Mouse (Mus musculus): ENCODE results near the gene Tmem63a.

Tmem63a gene

DNA sequence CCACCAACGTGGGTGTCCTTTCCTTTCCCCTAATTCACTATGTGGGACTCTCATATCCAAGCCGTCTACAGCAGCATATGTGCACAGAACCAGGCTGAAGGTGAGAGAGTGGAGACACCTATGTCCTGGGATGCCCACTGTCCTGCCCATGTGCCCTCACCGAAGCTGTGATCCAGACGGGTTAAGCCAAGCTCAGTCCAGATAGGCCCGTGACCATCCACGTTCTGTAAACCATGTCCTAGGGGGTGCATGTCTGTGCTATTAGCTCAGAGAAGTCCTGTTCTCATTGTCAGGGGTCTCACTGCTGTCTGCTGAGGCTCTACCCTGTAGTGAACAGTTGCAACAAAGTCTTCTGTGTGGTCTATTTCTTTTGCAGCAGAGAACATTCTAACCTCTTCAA lies 65.7 kb downstream of the Tmem63a start:
- in situ Hi-C loops (cut with MboI; ENCODE audit: low sequenced_read_pairs) = no loop called here

DNA sequence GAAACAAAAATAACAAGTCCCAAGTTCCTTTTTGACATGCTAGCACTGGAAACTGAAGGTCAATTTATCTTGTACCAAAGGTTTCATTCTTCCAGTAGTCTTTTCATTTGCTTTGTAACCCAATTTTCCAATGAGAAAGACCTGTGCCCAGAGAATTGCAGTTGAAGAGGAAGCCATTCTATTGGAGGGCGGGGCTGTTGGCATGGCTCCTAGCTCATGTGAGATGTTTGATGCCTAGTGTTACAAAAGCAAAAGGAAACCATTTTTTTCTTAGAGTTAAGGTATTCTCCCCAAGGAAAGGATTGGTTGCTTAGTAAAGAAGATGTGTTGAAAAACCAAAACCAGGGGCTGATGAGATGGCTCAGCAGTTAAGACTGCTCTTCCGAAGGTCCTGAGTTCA lies 66.1 kb downstream of the Tmem63a start:
- in situ Hi-C loops (cut with MboI; ENCODE audit: low sequenced_read_pairs) = no loop called here

DNA sequence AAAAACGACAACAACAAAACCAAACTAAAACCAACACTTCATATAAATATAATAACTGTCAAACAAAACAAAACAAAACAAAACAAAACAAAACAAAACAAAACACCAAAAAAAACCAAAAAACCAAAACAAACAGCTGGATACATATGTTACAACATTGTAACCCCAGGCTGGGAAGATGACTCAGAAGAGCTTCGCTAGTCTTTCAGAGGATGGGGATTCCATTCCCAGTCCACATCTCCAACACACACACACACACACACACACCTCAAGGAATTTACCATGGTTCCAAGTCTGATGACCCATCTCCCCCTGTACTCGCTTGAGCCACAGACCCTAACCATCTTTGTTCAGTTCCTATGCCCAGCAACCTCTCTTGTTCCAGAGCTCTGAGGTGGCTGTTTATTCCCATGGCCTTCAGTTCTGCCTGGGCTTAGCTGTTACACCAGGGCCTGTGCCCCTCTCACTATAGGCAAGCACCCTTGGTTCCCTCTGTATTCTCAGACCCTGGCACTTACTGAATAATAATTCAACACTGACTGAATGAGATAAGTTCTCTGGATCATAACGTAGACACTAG lies 67.0 kb downstream of the Tmem63a start:
- in situ Hi-C loops (cut with MboI; ENCODE audit: low sequenced_read_pairs) = no loop called here

DNA sequence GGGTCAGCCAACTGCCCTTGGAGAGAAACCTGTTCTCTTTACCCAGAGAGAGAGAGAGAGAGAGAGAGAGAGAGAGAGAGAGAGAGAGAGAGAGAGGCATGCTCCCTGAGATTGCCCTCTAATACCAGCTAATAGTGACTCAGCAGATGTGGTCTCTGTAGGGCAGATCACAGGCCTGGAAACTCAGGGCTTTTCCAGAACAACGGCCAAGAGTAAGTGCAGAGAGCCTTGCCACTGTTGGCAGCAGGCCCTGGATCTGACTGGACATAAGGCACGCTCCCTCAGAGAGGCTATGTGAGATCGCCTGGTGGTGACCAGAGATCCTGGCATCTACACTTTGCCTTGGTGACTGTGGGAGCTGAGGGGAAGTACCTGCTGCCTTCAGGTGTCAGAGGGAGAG lies 67.6 kb downstream of the Tmem63a start:
- in situ Hi-C loops (cut with MboI; ENCODE audit: low sequenced_read_pairs) = no loop called here

DNA sequence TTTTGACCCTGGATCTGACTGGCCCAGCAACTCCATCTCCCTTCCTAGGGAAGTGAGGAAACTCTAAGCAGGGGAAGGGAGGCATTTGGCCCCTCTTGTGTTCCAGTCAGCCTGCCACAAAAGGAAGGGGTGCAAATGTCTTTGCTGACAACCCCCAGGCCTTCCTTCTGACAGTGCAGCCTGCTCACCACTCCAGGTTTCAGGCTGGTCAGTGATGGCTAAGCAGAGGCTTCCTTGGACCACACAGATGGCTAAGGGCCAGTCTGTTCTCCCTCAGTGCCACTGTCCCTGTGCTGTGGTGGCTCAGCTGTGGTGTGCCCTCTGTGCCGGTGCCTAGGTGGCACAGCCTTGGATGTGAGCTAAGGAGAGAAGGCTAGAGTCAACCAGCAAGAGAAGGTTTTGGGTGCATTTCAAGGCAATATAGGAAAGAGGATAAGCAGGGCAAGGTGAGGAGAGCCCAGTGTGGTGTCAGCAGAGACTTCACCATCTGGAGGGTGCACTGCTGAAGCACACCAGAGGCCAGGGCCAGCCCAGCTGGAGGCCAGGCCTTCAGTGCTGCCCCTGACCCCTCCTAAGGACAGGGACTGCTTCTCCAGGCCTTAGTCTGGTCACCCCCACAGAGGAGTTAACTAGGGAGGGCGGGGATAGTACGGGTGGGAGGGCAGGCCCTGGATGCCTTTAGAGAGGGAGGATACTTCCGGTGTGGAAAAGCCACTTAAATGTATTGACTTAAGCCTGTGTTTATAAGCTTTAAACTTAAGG lies 68.2 kb downstream of the Tmem63a start:
- in situ Hi-C loops (cut with MboI; ENCODE audit: low sequenced_read_pairs) = no loop called here

DNA sequence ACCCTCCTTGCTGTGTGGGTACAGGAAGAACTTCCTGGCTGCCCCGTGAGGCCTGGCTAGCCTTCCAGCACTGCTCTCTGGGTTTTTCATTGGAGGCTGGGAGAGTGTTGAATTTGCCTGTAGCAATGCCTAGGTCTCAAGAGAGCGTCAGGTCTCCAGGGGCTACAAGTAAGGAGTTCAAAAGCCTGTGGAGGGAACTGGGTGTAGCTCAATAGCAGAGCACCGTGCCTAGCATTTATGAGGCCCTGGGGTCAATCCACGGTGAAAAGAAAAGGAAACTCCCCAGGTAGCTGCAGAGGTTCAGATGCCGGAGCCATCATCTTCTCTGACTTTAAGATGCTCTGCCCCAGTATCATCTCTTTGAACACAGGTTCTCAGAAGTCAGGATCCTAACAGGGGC lies 69.5 kb downstream of the Tmem63a start:
- in situ Hi-C loops (cut with MboI; ENCODE audit: low sequenced_read_pairs) = no loop called here

DNA sequence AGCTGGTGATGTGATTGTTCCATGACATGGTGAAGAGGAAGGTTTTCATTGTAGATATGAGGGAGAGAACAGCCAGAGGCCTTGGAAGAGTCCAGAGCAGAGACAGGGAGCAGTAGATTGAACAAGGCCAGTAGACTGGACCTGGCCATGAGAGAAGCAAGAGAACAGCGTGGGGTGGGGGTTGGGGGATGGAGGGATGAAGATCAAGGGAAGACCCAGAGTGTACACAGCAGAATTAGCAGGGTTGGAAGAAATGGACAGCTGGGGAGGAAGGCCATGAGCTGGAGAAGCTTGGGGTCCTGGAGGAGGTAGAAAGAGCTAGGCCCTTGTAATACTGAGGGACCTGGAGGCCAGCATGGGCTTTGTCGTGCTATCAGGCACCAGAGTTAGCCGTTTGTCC lies 70.3 kb downstream of the Tmem63a start:
- in situ Hi-C loops (cut with MboI; ENCODE audit: low sequenced_read_pairs) = no loop called here

DNA sequence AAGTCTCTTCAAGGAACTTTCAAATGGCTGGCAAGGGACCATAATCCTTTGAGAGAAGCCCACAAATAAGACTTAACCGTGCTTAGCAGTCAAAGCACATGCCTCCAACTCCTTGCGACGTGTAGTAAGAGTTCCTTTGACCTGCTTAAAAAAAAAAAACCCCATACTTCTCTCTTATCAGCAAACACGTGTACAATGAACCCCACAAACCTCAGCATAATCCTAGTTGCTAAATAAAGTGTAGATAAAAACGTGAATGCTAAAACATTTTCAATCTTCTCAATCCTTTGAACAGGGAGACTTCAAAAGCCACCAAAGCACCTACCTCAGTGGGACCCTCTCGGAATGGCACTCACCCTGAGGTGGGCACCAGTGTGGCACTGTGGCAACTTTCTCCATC lies 71.3 kb downstream of the Tmem63a start:
- in situ Hi-C loops (cut with MboI; ENCODE audit: low sequenced_read_pairs) = no loop called here

DNA sequence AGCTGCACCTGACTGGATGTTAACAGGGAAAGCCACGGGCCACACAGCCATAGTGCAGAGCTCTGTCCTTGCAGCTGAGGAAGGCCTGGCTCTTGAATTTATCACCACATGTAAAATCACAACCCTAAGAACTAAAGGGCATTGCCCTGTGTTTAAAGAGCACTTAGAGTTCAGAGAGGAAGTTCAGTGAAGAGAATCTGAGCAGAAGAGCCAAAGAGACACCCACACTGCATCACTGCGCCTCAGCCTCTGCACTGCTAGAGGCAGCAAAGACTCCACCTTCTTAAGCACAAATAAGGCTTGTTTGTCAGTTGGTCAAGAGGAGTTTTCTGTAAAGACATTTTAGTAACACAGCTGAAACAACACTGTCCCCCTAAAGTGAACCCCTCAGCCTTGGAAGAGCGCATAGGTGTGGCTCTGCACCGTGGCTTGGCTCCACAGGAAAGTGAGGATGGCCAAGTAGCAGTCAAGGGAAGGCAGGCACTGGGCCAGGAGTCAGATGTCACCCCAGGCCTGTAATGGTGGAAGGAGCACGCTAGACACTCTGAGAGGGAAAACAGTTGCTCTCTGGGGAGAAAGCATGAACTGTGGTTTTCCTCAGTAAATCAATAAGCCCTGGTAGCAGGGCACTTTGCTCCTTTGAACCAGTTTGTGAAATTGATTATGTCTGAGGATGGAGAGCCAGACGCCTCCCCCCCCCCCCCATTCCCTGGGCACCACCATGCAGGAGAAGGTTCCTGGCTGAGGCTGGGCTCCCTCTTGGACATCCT lies 72.8 kb downstream of the Tmem63a start:
- in situ Hi-C loops (cut with MboI; ENCODE audit: low sequenced_read_pairs) = no loop called here

DNA sequence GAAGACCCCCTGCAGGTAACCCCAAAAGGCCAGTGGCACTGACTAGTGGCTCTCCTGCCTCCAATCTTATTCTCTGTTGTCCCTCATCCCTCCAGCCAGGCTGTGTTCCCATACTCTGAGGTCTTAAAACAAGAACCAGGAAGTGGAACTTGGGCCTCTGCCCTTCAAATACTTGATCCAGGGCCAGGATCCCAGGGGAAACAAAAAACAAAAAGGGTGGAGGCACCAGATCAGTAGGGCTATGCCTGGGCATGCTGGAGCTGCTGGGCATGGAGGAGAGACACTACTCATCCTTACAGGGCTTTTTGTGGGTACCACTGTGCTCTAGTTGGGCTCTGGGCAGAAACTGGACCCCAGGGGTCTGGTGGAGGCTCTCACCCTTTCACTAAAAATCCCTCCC lies 73.4 kb downstream of the Tmem63a start:
- in situ Hi-C loops (cut with MboI; ENCODE audit: low sequenced_read_pairs) = no loop called here

DNA sequence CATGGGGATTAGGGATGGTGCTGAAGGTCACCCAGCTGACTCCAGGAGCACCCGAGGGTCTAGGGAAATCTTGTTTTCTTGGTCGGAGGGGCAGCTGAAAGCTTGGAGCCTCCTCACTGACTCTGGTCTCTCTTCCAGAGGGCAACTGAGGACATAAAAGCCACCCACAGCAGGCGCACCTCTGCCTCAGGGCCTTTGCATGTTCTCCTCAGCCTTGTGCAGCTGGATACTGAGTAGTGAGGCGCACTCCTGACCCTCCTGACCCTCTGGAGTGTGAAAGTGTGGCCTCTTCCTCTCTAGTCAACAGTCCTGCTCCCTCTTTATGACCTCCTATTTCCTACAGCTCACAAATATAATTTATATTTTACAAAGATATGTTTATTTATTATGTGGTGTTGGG lies 73.9 kb downstream of the Tmem63a start:
- in situ Hi-C loops (cut with MboI; ENCODE audit: low sequenced_read_pairs) = no loop called here

DNA sequence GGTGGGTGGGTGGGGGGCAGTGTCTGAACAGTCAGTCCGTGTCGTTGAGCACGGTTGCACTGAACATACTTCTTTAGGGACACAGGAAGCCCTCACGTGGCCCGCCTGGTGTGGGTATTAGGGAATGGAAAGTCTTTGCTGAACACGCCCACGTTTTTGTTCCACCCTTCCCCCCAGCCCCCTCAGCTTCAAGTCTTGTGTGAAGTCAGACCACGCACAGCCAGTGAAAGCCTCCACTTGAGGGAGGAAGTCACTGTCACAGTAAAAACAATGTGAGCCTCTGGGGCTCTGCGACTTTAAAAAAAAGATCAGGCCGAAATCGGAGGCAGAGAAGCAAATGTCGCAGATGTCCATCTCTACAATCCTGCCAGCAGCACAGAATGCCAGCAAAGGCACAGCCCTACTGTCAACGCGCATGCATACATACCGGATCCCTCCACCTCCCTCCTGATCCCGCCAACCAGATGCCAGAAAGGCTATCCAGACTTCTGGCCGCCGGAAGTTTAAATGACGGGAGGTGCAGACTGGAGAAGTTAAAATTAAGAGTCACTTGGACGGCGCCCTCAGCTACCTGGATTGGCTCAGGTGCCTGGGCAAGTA lies 74.5 kb downstream of the Tmem63a start:
- in situ Hi-C loops (cut with MboI; ENCODE audit: low sequenced_read_pairs) = no loop called here

DNA sequence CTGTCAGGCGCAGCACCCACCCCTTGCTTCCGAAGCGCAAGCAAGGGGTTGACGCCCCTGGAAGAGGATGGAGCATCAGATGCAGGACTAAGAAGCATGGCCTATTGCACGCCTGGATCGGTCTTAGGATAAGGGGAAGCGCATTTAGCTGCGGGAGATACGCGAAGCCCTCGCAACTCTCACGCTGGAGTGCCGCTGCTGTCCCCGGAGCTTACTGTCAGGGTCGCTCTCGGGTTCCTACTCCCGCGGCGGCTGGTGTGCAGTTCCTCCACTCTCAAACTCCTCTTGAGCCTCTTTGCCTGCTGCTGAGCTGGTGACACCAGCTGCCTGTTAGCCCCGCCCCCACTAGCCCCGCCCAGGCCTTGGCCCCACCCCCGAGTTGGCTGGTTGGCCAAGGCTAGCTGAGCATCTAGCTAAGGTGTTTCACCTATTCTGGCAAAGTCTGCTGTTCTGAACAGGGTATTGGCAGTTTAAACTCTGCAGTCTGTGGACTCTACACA lies 75.1 kb downstream of the Tmem63a start:
- in situ Hi-C loops (cut with MboI; ENCODE audit: low sequenced_read_pairs) = no loop called here

DNA sequence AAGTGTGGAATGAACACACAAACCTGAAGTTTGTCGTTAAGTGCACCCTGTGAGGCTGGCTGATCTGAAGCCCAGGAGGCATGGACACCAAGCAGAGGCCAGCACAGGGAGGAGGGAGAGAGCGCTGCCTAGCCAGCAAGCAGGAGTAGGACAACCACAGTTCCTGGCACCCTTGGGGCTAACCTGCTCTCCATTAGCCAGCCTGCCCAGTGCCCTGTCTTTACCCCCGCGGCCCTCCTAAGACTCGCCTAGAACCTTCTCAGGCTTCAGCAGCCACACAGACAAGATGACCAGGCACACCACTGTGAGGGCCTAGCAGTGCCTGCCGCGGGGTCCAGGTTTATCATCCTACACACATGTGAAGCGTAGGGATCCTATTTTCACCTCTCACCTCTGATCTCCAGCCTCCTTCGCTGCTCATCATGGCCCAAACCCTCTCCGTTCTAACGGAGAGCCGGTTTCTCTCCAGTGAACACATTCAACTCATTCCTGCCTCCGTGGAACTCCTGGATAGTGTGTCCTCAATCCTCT lies 75.8 kb downstream of the Tmem63a start:
- in situ Hi-C loops (cut with MboI; ENCODE audit: low sequenced_read_pairs) = no loop called here

DNA sequence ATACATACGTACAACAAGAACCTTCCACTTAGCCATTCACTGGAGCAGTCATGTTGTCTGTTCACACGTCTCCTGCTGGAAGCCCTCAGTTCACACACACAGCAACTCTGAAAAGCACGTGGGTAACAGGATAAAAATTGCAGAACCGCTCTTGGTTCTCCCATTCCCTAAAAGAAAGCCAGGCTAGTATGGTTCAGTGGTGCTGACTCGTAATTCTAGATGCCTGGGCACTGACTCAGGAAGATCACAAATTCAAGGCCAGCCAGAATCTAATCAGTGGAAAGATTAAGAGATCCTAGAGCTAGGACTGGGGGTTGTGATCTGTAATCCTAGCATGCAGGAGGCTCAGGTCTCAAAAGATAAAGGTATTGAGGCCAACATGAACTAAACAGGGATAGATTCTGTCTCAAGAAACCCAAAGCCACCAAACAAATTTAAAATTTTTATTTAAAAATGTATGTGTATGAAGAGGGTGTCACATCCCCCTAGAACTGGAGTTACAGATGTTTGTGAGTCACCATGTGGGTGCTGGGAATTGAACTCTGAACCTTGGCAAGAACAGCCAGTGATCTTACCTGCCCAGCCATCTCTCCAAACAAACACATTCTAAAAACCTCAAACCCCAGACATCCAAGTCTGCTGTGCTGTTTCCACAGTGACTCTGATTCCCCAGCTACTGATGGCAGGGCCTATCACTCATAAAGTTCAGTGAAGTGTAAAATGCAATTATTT lies 78.8 kb downstream of the Tmem63a start, which contains the start of gene Ephx1:
Gene Ephx1, minus strand, starts transcription at position 149 of the 732 bp plus-strand sequence.
- in situ Hi-C loops (cut with MboI; ENCODE audit: low sequenced_read_pairs) = no loop called here

DNA sequence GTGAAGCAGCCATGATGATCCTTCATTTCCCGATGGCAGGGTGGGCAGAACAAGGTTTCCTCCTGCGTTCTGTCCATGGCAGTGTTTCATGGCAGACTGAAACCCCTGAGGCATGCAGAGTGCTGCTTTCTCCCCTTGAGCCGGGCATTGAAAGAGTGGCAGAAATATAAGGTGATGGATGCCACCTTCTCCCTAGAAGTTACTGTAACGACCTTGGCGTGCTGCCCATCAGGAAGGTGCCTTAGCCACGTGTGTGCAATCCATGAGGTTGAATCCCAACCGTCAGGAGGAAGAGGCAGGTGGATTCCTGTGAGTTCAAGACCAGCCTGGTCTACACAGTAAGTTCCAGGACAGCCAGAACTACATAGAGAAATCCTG lies 79.3 kb downstream of the Tmem63a start:
- in situ Hi-C loops (cut with MboI; ENCODE audit: low sequenced_read_pairs) = no loop called here

DNA sequence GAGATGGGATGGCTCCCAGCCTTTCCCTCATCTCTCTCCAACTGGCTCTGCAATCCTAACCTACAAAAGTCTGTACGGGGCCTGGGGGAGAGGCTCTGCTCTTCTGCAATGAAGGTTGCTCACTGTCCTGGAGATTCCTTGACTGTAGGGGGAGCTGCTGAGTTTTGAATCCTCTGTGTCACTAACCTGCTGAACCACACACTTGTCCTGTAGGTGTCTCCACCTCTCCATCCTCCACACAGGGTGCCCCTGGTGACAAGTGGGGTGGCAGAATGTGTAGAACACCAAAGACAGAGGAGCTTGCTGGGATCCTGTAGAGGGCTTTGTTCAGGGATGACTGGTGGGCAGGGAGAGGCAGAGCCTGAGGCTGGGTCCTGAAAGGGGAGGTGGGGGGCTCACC lies 80.1 kb downstream of the Tmem63a start:
- in situ Hi-C loops (cut with MboI; ENCODE audit: low sequenced_read_pairs) = no loop called here
